Mouse (Mus musculus) megakaryocyte, embryonic 14.5 days (primary cell): ENCODE data around the gene Sema5b. TPM values are rescaled to one million over a fixed set of nuclear protein-coding genes. Genes with fewer than 3 reads are reported as not detected.

Experiments used
- H3K27me3 ChIP-seq: replicated peaks from 2 replicates; pipeline ENCODE3; 2012; ENCODE audit warnings: inconsistent platforms
- H3K36me3 ChIP-seq: replicated peaks from 2 replicates; pipeline ENCODE3; 2012; ENCODE audit warnings: low read length, inconsistent platforms, mixed read lengths
- H3K4me1 ChIP-seq: 2 replicates; pipeline ENCODE4 v1.6.1; 2012; ENCODE audit warnings: inconsistent platforms
- H3K4me3 ChIP-seq: replicated peaks from 2 replicates; pipeline ENCODE3; 2012; ENCODE audit warnings: moderate library complexity, mild to moderate bottlenecking, inconsistent platforms
- H3K9me3 ChIP-seq: 2 replicates; pipeline ENCODE4 v1.6.1; 2012; ENCODE audit warnings: inconsistent platforms
- FLI1 ChIP-seq: IDR thresholded peaks from 2 replicates; pipeline ENCODE4 v1.6.1; 2012; ENCODE audit warnings: low read length, inconsistent platforms, mixed read lengths
- GATA1 ChIP-seq: IDR thresholded peaks from 3 replicates; pipeline ENCODE4 v1.6.1; 2012; ENCODE audit warnings: mixed read lengths, low read length, inconsistent platforms, borderline replicate concordance
- polyA plus RNA-seq: library from polyadenylated mRNA; stranded (reverse); fragments of >175 nt; gene quantifications from 2 replicates; pipeline ENCODE4 v1.2.3, GENCODE M21; 2012; ENCODE audit warnings: low replicate concordance; ENCODE audit not compliant: insufficient read depth

Gene Sema5b
- polyA plus RNA-seq: not detected in 2 replicates

DNA sequence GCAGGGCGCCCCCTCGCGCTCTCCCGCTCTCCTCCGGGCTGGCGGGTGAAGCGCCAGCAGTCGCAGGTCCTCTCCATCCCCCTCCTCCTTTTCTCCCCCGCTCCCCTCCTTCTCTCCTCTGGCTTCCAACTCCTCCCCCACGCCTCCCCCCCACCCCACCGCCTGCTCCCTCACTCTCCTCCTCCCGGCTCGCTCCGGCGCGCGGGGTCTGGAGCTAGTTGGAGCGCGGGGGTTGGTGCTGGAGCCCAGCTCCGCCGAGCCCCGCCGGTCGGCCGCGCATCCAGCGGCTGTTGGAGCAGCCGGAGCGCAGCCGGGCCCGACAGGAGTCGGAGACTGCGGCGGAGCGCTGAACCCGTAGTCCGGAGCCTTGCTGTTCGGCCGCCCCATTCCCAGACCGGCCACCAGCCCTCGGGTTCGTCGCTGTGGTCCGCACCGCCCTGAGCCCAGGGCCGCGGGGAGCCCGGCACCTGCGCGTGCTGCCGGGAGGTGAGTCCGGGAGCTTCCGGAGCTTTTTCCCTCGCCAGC lies at the start of gene Sema5b:
Sema5b (plus strand) TSS at position 29 of the 525 bp plus-strand sequence.
- Histone ChIP-seq H3K4me3 (peak within 1 kb of the TSS; percentile 40), H3K4me1 (peaks cover 21% of the 10 kb centered on the region), H3K27me3 (peaks cover 97% of the 10 kb centered on the region), H3K9me3 (peaks cover 6% of the 10 kb centered on the region; the same call in 1 of the 2 replicates), H3K36me3 (no peaks in the 10 kb centered on the region)
- no peak for TF ChIP-seq FLI1
- no peak for TF ChIP-seq GATA1

DNA sequence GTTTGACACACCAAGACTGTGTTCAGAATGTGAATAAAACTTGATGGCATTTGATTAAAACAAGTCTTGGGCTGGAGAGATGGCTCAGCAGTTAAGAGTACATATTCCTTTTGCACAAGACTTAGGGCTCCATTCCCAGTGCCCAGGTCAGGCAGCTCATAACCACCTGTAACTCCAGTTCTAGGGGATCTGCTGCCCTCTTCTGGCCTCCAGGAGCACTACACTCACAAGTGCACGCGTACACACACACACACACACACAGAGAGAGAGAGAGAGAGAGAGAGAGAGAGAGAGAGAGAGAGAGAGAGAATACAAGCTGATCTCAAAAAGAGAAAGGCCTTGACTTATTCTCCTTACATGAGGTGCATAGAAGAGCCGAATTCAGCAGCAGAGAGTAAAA lies 40.6 kb upstream of the Sema5b start:
- Histone ChIP-seq H3K9me3 (peaks cover 47% of the 10 kb centered on the region), H3K27me3 (peaks cover 15% of the 10 kb centered on the region), H3K4me1 (peaks cover 6% of the 10 kb centered on the region), H3K4me3 (no peak overlapping the region), H3K36me3 (no peaks in the 10 kb centered on the region)
- TF ChIP-seq GATA1 (no peak), FLI1 (no peak)

- H3K27me3 ChIP-seq: peaks cover 19% of the 10 kb centered on the region
- no peaks in the 10 kb centered on the region for H3K36me3 ChIP-seq
- no peak for TF ChIP-seq FLI1
- no peak for TF ChIP-seq GATA1
- peaks cover 43% of the 10 kb centered on the region for H3K9me3 ChIP-seq
- H3K4me3 ChIP-seq: no peak overlapping the region
- peaks cover 6% of the 10 kb centered on the region for H3K4me1 ChIP-seq
These were observed 39.7 kb upstream of the Sema5b start for GRCm38 (mm10) chr16:35501106-35501760.

- peaks cover 6% of the 10 kb centered on the region for H3K4me1 ChIP-seq
- H3K4me3 ChIP-seq: no peak overlapping the region
- no peaks in the 10 kb centered on the region for H3K36me3 ChIP-seq
- TF ChIP-seq GATA1 (no peak), FLI1 (no peak)
- H3K9me3 ChIP-seq: peaks cover 41% of the 10 kb centered on the region
- H3K27me3 ChIP-seq: peaks cover 16% of the 10 kb centered on the region
These were observed 38.5 kb upstream of the Sema5b start for GRCm38 (mm10) chr16:35502456-35502855.

GRCm38 (mm10) chr16:35504266-35504665 lies 36.7 kb upstream of the Sema5b start:
- peaks cover 6% of the 10 kb centered on the region for H3K4me1 ChIP-seq
- H3K9me3 ChIP-seq: peaks cover 41% of the 10 kb centered on the region
- H3K27me3 ChIP-seq: peaks cover 23% of the 10 kb centered on the region
- TF ChIP-seq FLI1 (no peak), GATA1 (no peak)
- peak overlapping the region; percentile 17 for H3K4me3 ChIP-seq
- no peaks in the 10 kb centered on the region for H3K36me3 ChIP-seq

DNA sequence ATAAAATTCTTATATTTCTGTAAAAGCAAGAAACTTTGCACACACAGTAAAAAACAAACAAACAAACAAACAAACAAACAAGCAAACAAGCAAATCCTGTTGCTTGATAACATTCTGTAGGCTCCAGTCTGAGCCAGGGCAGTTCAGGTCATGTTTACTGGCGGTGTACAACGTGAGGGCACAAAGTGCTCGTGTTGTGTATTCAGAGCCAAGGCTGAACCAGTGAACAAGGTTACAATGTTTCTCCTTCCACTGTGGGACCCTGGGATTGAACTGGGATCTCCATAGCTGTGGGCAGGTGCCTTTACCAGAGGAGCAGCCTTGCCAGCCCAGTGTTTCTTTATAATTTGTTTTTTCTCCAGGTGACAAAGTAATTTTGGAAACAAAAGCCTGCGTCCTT lies 35.2 kb upstream of the Sema5b start:
- TF ChIP-seq FLI1 (no peak), GATA1 (no peak)
- Histone ChIP-seq H3K4me3 (no peak overlapping the region), H3K4me1 (peaks cover 6% of the 10 kb centered on the region), H3K9me3 (peaks cover 32% of the 10 kb centered on the region), H3K27me3 (peaks cover 29% of the 10 kb centered on the region), H3K36me3 (no peaks in the 10 kb centered on the region)

DNA sequence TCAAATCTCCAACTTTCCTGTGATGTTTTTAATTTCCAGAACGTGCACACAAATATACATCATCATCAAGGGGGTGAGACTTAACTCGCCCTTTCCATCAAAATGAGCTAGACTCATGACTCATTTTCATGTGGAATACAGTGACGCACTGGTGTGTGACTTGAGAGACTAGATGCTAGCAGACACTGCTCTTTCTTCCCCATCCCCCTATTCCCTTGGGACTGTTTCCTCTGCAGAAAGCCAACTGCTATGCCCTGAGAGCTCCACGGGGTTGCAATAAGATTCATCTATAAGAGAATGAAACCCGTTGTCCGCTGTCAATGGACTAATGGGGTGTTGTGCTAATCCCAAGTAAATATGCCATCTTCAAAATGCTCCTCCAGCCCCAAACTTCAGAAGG lies 32.4 kb upstream of the Sema5b start:
- H3K4me1 ChIP-seq: peaks cover 6% of the 10 kb centered on the region
- peaks cover 36% of the 10 kb centered on the region for H3K9me3 ChIP-seq
- TF ChIP-seq FLI1 (no peak), GATA1 (no peak)
- H3K36me3 ChIP-seq: no peaks in the 10 kb centered on the region
- H3K27me3 ChIP-seq: peaks cover 42% of the 10 kb centered on the region
- no peak overlapping the region for H3K4me3 ChIP-seq

DNA sequence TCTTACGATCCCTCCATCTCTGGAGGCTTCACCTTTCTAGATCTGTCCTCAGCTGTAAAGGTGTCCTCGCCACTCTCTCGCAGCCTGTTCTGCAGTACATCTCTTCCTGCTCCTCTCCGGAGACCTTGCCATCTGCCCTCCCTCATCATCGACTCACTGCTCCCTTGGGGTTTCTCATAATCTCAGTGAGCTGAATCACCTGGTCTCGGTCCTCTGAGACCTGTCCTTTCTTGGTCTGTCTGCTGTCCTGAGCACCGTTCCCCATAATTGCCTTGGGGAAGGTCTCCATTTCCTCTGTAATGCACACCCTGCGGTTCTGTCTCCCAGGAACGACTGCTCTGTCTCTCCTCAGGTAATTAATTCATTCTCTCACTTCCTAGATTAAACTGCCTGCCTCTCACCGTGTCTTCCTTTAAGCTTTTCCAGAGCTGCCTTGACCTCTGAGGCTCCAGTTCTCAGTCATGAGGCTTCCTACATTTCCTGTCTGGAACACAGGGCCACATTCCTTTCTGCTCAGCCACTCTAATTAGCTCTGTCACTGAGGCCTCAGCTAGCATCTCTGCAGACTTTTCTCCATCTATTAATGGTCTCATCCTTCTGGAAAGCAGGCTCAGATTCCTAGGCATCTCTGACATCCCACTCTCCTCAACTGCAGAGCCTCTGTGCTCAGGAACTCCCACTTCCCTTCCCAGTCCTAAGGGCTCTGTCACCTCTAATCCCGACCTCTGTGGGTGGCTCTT lies 31.4 kb upstream of the Sema5b start:
- Histone ChIP-seq H3K4me1 (no peaks in the 10 kb centered on the region), H3K36me3 (no peaks in the 10 kb centered on the region), H3K27me3 (peaks cover 42% of the 10 kb centered on the region), H3K9me3 (peaks cover 29% of the 10 kb centered on the region), H3K4me3 (no peak overlapping the region)
- TF ChIP-seq GATA1 (no peak), FLI1 (no peak)

GRCm38 (mm10) chr16:35515977-35516612 lies 24.9 kb upstream of the Sema5b start:
- TF ChIP-seq GATA1: no peak
- no peak for TF ChIP-seq FLI1
- Histone ChIP-seq H3K9me3 (peaks cover 24% of the 10 kb centered on the region), H3K4me1 (peaks cover 4% of the 10 kb centered on the region; the same call in 1 of the 2 replicates), H3K4me3 (no peak overlapping the region), H3K27me3 (peaks cover 60% of the 10 kb centered on the region), H3K36me3 (no peaks in the 10 kb centered on the region)
